Mouse (Mus musculus): ENCODE results near the gene Tnfaip8l2.

DNA sequence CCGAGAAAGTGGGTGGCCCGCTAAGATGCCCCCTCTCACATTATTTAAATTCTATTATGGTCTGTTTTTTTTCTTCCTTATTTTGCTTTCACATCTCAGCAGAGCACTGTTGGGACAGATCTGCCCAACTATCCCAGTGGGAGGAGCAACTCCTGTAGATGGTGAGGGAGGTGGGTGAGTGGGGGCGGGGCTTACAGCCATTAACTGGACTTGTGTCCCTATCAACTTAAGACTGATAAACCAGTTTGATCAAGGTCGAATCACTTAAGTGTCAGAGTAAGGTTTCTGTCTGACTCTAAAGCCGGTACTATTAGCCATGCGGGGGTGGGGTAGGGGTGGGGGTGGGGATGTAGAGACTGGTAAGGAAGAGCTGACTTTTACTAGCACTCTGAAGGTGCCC lies 7.1 kb downstream of the Tnfaip8l2 start:
- no peak for TF ChIP-seq POLR2A (IDR thresholded peaks at IDR 0.05; ENCODE audit: control insufficient read depth, extremely low read depth, insufficient read depth, low read length, poor library complexity)
- no peak for TF ChIP-seq CTCF (IDR thresholded peaks at IDR 0.05; ENCODE audit: borderline replicate concordance, control insufficient read depth, extremely low read depth, insufficient read depth, low read length, poor library complexity)

All from thymus, adult 2 months (tissue).